Mouse (Mus musculus) kidney, embryonic 16.5 days (tissue): ENCODE data around the gene Eya2. TPM values are rescaled to one million over a fixed set of nuclear protein-coding genes. Genes with fewer than 3 reads are reported as not detected.
A peak's percentile ranks its signal among the peaks of the same experiment; 100 is the strongest.

Experiments used
- ATAC-seq: fragments of 200-750 bp; cut with Nextera tagmentation; 2 replicates; pipeline ENCODE4 v1.8.0; 2017; ENCODE audit warnings: moderate TSS enrichment; ENCODE audit not compliant: low FRiP score, low TSS enrichment
- H3K27ac ChIP-seq: fragments of 300-500 bp; sonication (generic); 2 replicates; pipeline ENCODE4 v1.5.1; 2014; ENCODE audit warnings: low read length
- H3K27me3 ChIP-seq: fragments of 300-500 bp; sonication (generic); 2 replicates; pipeline ENCODE4 v1.6.1; 2014; ENCODE audit warnings: low read length, control low read depth, mixed read lengths; ENCODE audit not compliant: insufficient read depth
- H3K36me3 ChIP-seq: fragments of 300-500 bp; sonication (generic); 2 replicates; pipeline ENCODE4 v1.6.1; 2014; ENCODE audit warnings: low read length, control low read depth, mixed read lengths; ENCODE audit not compliant: insufficient read depth
- H3K4me1 ChIP-seq: fragments of 300-500 bp; sonication (generic); 2 replicates; pipeline ENCODE4 v1.6.1; 2014; ENCODE audit warnings: low read length, control low read depth, mixed read lengths; ENCODE audit not compliant: insufficient read depth
- H3K4me2 ChIP-seq: fragments of 300-500 bp; sonication (generic); replicated peaks from 2 replicates; pipeline ENCODE4 v1.6.1; 2014; ENCODE audit warnings: low read depth, low read length
- H3K4me3 ChIP-seq: fragments of 300-500 bp; sonication (generic); 2 replicates; pipeline ENCODE4 v1.5.1; 2014; ENCODE audit warnings: mild to moderate bottlenecking, low read length
- H3K9ac ChIP-seq: fragments of 300-500 bp; sonication (generic); replicated peaks from 2 replicates; pipeline ENCODE4 v1.6.1; 2014; ENCODE audit warnings: low read length
- H3K9me3 ChIP-seq: fragments of 300-500 bp; sonication (generic); 2 replicates; pipeline ENCODE4 v1.6.1; 2016; ENCODE audit warnings: low read length, control low read depth
- WGBS: fragments of 180-500 bp; shearing (Covaris S2); extraction: QIAGEN DNeasy Blood & Tissue Kit; methylation state at CpG from one replicate; pipeline ENCODE4 v1.1.7; 2014; 5-methylcytosine and 5-hydroxymethylcytosine counted together
- polyA plus RNA-seq: library from polyadenylated mRNA; unstranded; fragments of >200 nt; fragmentation: Nextera tagmentation; extraction: Ambion mirVana; gene quantifications from 2 replicates; pipeline ENCODE4 v1.2.1, GENCODE M21; 2015

Gene Eya2
- polyA plus RNA-seq, 1 experiment from 2014 or later, result 6.8 TPM

DNA sequence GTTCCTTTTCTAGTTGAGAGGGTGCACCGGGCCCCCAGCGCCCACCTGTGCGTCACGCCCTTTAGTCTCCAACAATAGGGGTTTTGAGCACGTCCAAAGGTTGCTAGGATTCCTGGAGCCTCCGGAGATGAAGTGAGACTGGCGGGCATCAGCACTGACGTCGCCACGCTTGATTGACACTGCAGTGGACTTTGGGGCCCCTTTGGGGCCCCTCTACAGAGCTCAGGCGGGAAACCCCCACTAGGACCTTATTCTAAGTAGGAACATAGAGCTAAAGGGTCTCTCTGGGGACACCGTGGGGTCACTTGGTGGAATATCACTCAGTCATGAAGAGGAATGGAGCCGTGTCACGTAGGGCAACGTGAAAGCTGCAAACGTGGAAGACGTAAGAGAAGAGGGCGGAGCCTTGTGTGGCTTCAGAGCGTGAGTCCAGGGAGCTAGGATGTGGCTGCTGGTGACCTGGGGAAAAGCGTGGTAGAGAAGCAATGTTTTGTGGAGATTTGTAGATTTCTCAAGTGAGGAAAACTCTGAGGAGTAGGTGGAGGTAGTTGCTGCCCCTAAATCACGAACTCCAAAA, 147.5 kb downstream of the Eya2 start:
- Histone ChIP-seq H3K4me2 (peak overlapping the region; percentile 42), H3K36me3 (no peaks in the 10 kb centered on the region), H3K4me1 (peaks cover 20% of the 10 kb centered on the region), H3K9ac (peak overlapping the region; percentile 55), H3K4me3 (peak overlapping the region; percentile 36), H3K27me3 (no peaks in the 10 kb centered on the region), H3K9me3 (no peaks in the 10 kb centered on the region), H3K27ac (peak overlapping the region; percentile 84)
- WGBS, result 32% methylated on average over 21 of the region's 21 CpGs
- no peak for ATAC-seq

DNA sequence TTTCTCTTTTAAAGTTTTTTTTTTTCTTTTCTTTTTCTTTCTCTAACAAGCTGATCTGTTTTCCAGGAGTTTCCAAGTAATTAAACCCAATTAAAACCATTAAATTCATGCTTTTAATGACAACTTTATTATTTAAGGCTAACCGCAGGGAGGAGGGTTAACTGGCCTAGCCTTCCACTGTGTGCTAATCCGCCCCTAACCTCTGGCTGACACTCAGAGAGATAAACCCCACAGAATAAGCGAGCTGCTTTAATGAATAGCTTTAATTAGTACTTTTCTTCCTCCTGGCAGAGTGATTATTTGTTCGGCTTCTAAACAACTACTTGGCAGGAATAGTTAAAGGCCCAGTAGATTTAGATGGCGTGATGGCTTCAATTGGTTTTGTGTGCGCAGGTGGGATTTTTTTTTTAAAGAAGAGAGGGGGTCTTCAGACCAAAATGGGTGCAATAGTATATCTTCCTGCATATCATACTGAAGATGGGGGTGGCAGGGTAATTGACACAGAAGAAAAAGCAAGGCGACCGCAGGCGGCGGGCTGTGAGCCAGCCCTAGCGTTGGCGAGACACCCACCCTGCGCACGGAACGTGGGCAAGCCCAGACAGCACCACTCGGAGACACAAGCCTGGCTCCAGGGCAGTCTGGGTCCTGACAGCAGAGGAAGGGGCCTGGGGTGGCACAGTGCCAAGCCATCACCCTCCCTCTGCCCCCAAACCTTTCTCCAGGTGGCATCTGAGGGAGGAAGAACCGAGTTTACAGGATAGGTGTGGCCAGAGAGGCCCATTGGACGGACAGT, 150.7 kb downstream of the Eya2 start:
- Histone ChIP-seq H3K36me3 (no peaks in the 10 kb centered on the region), H3K9ac (no peak overlapping the region), H3K4me2 (no peak overlapping the region), H3K4me1 (peaks cover 20% of the 10 kb centered on the region), H3K27ac (no peak overlapping the region), H3K27me3 (no peaks in the 10 kb centered on the region), H3K4me3 (no peak overlapping the region), H3K9me3 (no peaks in the 10 kb centered on the region)
- WGBS, result 72% methylated on average over 18 of the region's 18 CpGs
- no peak for ATAC-seq

DNA sequence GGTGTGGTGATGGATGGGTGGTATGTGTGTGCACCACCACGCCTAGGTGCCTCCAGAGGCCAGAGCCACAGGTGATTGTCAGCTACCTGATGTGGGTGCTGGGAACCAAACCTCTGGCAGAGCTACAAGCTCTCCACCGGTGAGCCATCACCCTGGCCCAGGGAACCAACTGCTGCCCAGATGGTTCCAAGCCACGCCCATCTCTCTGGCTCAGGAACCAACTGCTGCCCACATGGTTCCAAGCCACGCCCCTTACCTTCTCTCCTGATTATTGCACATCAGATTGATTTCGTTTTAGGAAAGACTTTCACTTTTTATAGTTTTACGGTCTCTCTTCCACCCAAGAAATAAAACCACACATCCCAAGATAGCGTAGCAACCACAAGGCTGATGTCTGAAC, 153.1 kb downstream of the Eya2 start:
- H3K4me3 ChIP-seq, result no peak overlapping the region
- no peaks in the 10 kb centered on the region for H3K4me1 ChIP-seq
- H3K27me3 ChIP-seq, result no peaks in the 10 kb centered on the region
- no peaks in the 10 kb centered on the region for H3K9me3 ChIP-seq
- no peak overlapping the region for H3K9ac ChIP-seq
- ATAC-seq, result no peak
- H3K4me2 ChIP-seq, result no peak overlapping the region
- no peak overlapping the region for H3K27ac ChIP-seq
- 66% methylated on average over 7 of the region's 7 CpGs for WGBS
- no peaks in the 10 kb centered on the region for H3K36me3 ChIP-seq

DNA sequence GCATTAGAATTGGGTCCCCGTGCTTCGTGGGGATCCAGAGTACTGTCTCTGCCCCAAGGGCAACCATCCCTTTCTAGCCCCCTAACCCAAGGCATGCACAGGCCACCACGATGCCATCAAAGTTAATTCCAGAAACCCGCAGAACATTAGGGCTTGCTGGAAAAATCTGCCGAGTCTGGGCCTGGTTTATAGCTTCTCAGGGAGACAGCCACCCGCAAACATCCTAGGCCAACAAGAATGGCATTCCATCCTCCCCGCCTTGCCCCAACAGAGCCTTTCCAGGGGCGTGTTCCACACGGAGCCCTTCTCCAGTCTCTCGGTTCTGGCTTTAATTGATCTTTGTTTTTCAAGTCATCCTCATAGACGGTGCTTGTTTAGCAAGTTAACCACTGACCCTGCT, 153.6 kb downstream of the Eya2 start:
- Histone ChIP-seq H3K4me1 (no peaks in the 10 kb centered on the region), H3K4me2 (no peak overlapping the region), H3K9ac (no peak overlapping the region), H3K36me3 (no peaks in the 10 kb centered on the region), H3K27ac (no peak overlapping the region), H3K4me3 (no peak overlapping the region), H3K9me3 (no peaks in the 10 kb centered on the region), H3K27me3 (no peaks in the 10 kb centered on the region)
- 22% methylated on average over 11 of the region's 11 CpGs for WGBS
- no peak for ATAC-seq

DNA sequence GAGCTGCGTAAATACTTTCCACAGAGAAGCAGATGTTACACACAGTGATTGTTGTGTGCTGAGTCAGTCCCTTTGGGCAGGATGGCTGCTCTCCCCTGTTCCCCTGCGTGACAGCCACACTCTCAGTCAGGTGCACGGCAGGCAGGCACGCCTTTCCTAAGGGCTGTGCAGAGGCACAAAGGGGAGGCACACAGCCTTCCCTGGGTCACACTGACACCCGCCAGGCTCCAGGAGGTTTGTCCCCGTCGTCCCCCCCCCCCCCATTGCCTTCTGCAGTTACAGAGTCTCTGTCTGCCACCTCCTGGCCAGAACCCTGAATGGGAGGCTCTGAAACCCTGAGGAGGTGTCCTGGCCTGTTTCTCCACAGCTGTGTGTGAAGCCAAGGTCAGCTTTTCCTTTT, 156.2 kb downstream of the Eya2 start:
- H3K27me3 ChIP-seq, result no peaks in the 10 kb centered on the region
- H3K4me3 ChIP-seq, result no peak overlapping the region
- peak; percentile 44; the same call in 1 of the 2 replicates for ATAC-seq
- H3K36me3 ChIP-seq, result no peaks in the 10 kb centered on the region
- H3K9ac ChIP-seq, result no peak overlapping the region
- WGBS, result 29% methylated on average over 7 of the region's 7 CpGs
- no peaks in the 10 kb centered on the region for H3K4me1 ChIP-seq
- no peak overlapping the region for H3K4me2 ChIP-seq
- H3K27ac ChIP-seq, result no peak overlapping the region
- no peaks in the 10 kb centered on the region for H3K9me3 ChIP-seq

DNA sequence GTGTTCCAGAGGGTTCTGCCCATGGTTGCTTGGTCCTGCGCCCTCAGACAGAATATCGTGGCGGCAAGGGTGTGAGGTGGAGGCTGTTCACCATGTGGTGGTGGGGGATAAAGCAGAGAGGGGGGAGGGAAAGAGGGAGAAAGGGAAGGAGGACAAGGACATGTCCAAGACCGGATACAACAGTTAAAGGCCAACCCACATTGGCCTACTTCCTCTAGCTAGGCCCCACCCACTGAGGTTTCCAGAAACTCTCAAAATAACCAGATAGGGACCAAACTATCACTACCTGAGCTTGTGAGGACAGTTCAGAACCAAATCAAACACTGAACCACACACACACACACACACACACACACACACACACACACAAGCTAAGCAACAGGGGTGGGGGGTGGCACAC, 157.9 kb downstream of the Eya2 start:
- no peak overlapping the region for H3K4me3 ChIP-seq
- no peaks in the 10 kb centered on the region for H3K9me3 ChIP-seq
- ATAC-seq, result no peak
- no peaks in the 10 kb centered on the region for H3K27me3 ChIP-seq
- H3K4me2 ChIP-seq, result no peak overlapping the region
- H3K36me3 ChIP-seq, result no peaks in the 10 kb centered on the region
- 0 out of 2 replicates have a peak, but pooled peaks cover 2% of the 10 kb centered on the region for H3K4me1 ChIP-seq
- H3K9ac ChIP-seq, result no peak overlapping the region
- whole genome bisulfite sequencing, result 75% methylated on average over 4 of the region's 4 CpGs
- H3K27ac ChIP-seq, result no peak overlapping the region

DNA sequence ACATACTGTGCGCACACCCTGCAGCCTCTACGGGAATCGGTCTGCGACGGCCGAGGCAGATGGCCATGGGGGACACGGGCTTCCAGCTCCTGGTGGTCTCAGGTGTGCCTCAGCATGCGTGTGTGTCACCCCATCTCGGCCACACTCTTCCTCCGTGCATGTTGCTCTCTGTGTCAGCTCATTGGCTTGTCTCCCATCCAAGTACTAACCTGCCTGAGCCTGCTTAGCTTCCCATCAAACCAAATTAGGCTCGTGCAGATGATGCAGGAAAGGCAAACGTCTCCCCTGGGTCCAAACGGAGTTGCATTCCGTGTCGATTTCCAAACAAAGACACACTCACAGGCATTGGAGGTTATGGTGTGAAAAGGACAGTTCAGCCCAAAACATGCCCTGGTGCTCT, 163.0 kb downstream of the Eya2 start:
- Histone ChIP-seq H3K4me2 (no peak overlapping the region), H3K27me3 (no peaks in the 10 kb centered on the region), H3K27ac (no peak overlapping the region), H3K4me1 (peaks cover 12% of the 10 kb centered on the region), H3K4me3 (no peak overlapping the region), H3K9me3 (no peaks in the 10 kb centered on the region), H3K36me3 (no peaks in the 10 kb centered on the region), H3K9ac (no peak overlapping the region)
- 66% methylated on average over 15 of the region's 15 CpGs for WGBS
- ATAC-seq, result no peak

DNA sequence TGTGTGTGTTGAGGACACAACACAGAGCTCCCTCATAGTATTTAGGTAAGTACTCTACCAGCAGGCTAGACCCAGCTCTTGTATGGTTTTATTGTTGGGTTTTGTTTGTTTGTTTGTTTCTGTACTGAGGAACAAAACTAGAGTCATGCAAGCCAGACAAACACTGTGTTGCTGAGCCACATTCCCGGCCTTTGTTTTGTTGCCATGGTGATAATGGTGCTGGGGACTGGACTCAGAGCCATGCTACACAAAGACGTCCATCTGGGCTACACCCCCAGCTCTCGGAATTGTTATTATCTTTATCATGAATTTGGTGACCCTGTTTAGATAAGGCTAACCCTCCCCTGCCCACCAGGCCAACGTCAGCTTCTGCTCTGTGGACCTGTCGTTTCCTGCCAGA, 163.7 kb downstream of the Eya2 start:
- Histone ChIP-seq H3K4me2 (no peak overlapping the region), H3K36me3 (no peaks in the 10 kb centered on the region), H3K27ac (no peak overlapping the region), H3K4me1 (peaks cover 12% of the 10 kb centered on the region), H3K4me3 (no peak overlapping the region), H3K27me3 (no peaks in the 10 kb centered on the region), H3K9ac (no peak overlapping the region), H3K9me3 (no peaks in the 10 kb centered on the region)
- no peak for ATAC-seq
- 18% methylated on average over 5 of the region's 5 CpGs for WGBS

DNA sequence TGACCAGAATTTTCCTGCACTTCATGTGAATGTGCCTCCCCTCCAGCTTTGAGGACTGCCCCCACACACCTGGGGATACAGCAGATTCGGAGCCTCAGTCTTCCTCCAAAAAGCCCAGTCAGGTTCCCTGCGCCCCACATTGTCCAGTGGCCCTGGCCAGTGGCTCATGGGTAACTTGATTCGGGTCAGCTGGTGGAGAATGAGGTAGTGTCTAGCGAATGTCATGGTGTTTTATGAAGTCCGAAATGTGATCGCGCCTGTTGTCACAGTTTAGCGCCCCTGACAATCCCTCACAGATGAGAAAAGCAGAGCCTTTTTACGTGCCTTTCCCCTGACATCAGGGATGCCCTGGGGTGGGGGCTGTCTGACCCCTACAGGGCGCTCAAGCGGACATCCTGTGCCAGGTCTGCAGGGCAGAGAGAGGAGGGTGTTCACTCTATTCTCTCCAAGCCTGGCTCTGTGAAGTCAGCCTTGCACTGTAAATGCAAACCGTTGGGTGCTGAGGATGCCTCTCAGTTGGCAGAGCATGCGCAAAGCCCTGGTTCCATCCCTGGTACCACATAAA, 164.7 kb downstream of the Eya2 start:
- Histone ChIP-seq H3K9me3 (no peaks in the 10 kb centered on the region), H3K36me3 (no peaks in the 10 kb centered on the region), H3K9ac (no peak overlapping the region), H3K4me1 (peaks cover 12% of the 10 kb centered on the region), H3K4me3 (no peak overlapping the region), H3K4me2 (no peak overlapping the region), H3K27ac (peak overlapping the region; percentile 77), H3K27me3 (no peaks in the 10 kb centered on the region)
- 33% methylated on average over 13 of the region's 13 CpGs for WGBS
- ATAC-seq, result peak; percentile 94

DNA sequence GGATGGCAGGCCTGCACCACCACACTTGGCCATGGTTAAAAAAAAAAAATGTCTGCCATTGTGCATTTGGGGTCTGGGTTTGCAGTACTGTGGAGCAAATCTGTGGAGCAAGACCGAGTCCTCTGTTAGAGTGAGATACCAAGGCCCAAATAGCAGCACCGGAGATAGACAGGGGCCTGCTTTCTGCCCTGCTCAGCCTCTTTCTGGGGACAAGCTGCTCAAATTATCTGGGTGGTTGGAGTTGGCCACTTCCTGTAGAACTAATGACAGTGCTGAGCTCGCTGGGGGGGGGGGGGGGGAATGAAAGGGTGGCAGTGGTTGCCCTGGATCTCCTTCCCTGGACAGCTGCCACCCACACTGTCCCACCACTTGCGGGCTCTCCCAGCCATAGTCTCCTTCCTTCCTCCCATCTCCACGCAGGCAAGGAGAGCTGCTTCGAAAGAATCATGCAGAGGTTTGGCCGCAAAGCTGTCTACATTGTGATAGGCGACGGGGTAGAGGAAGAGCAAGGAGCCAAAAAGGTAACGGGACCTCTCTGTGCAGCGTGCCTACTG, 174.1 kb downstream of the Eya2 start:
- Histone ChIP-seq H3K27ac (no peak overlapping the region), H3K36me3 (no peaks in the 10 kb centered on the region)

More for the DNA sequence above, 174.1 kb downstream of the Eya2 start:
- 42% methylated on average over 11 of the region's 11 CpGs for WGBS
- ATAC-seq, result no peak
- Histone ChIP-seq H3K27me3 (no peaks in the 10 kb centered on the region), H3K4me3 (no peak overlapping the region), H3K9me3 (no peaks in the 10 kb centered on the region), H3K9ac (no peak overlapping the region), H3K4me2 (no peak overlapping the region), H3K4me1 (no peaks in the 10 kb centered on the region)
